ENCODE assay signal across 16 mouse cellular contexts in genomic region chr2:126622455-126622854, GRCm38 (mm10). TPM values are rescaled to one million over a fixed set of nuclear protein-coding genes. Genes with fewer than 3 reads are reported as not detected.
A peak's percentile ranks its signal among the peaks of the same experiment; 100 is the strongest.
DNase-seq lines count a peak whose midpoint lies in the region; ATAC-seq lines count a peak whose summit lies in the region.
"Had no signal": no experiment of that assay in that cellular context is flagged by ENCODE, and none has a peak within 500 bp of the region (broad histone marks: within the 10 kb centered on the region; RNA-seq: fewer than 3 reads in every experiment).

No protein-coding gene starts in this region.

- H3K4me3 ChIP-seq in kidney, embryonic 16.5 days (ENCODE audit: low read length) = no peak overlapping the region
- H3K4me3 ChIP-seq: embryonic facial prominence, embryonic 13.5 days; embryonic facial prominence, embryonic 15.5 days; erythroblast, embryonic 14.5 days; forebrain, embryonic 10.5 days; forebrain, embryonic 12.5 days had no signal

- H3K9me3 ChIP-seq in kidney, embryonic 16.5 days (ENCODE audit: low read length) = no peaks in the 10 kb centered on the region
- H3K9me3 ChIP-seq: embryonic facial prominence, embryonic 13.5 days; embryonic facial prominence, embryonic 15.5 days; forebrain, embryonic 12.5 days had no signal

- peaks cover 6% of the 10 kb centered on the region; the same call in 1 of the 2 replicates for H3K4me1 ChIP-seq in kidney, embryonic 16.5 days (ENCODE audit: insufficient read depth, low read length)
- H3K4me1 ChIP-seq: embryonic facial prominence, embryonic 15.5 days had no signal

- H3K36me3 ChIP-seq in kidney, embryonic 16.5 days (ENCODE audit: insufficient read depth, low read length) = 0 out of 2 replicates have a peak, but pooled peaks cover 4% of the 10 kb centered on the region
- H3K36me3 ChIP-seq: embryonic facial prominence, embryonic 15.5 days had no signal

- H3K4me2 ChIP-seq in kidney, embryonic 16.5 days (replicated peaks; ENCODE audit: low read depth, low read length) = no peak overlapping the region
- H3K4me2 ChIP-seq: embryonic facial prominence, embryonic 13.5 days; embryonic facial prominence, embryonic 15.5 days; forebrain, embryonic 12.5 days had no signal

- H3K27me3 ChIP-seq in kidney, embryonic 16.5 days (ENCODE audit: insufficient read depth, low read length) = no peaks in the 10 kb centered on the region
- H3K27me3 ChIP-seq: embryonic facial prominence, embryonic 13.5 days; embryonic facial prominence, embryonic 15.5 days; forebrain, embryonic 12.5 days had no signal

- peak; percentile 46 for DNase-seq in kidney, adult 11 months
- peak; percentile 21 to 50 for DNase-seq in kidney, adult 8-10 months
- DNase-seq in kidney, postnatal 4 days = no peak
- DNase-seq in kidney, postnatal 25 days = peak; percentile 35 to 54
- DNase-seq in kidney, postnatal 10 days = no peak
- DNase-seq: adrenal gland, adult 2 months; adrenal gland, postnatal 10 days; adrenal gland, postnatal 25 days; embryo, embryonic 11 days had no signal

- H3K27ac ChIP-seq in kidney, embryonic 16.5 days (ENCODE audit: low read length) = no peak overlapping the region
- H3K27ac ChIP-seq: embryonic facial prominence, embryonic 13.5 days; embryonic facial prominence, embryonic 15.5 days; forebrain, embryonic 10.5 days; forebrain, embryonic 12.5 days had no signal

- H3K9ac ChIP-seq in kidney, embryonic 16.5 days (replicated peaks; ENCODE audit: low read length) = no peak overlapping the region
- H3K9ac ChIP-seq: embryonic facial prominence, embryonic 13.5 days; embryonic facial prominence, embryonic 15.5 days; forebrain, embryonic 12.5 days had no signal

- no peak for ATAC-seq in kidney, embryonic 16.5 days (ENCODE audit: low FRiP score, low TSS enrichment)
- ATAC-seq: forebrain, embryonic 14.5 days had no signal

- WGBS in kidney, embryonic 16.5 days = 65% methylated on average over 2 of the region's 2 CpGs

RNA-seq across cellular contexts. Expression of gene Hdc, which starts 3.4 kb away (rescaled TPM):
- 126 and 129 TPM in 2 replicates for polyA plus RNA-seq in kidney, embryonic 16.5 days (2015; fragmentation: Nextera tagmentation; extraction: Ambion mirVana)

RNA-seq across cellular contexts. Expression of gene Gabpb1, which starts 53.7 kb away (rescaled TPM):
- polyA plus RNA-seq in kidney, embryonic 16.5 days (2015; fragmentation: Nextera tagmentation; extraction: Ambion mirVana) = 58.4 and 59.3 TPM in 2 replicates

Comparison
In these comparisons a context has a peak if more than half of its experiments do, and no peak if none do; other contexts are left out.
1. DNase-seq: peak in kidney, adult 11 months (single experiment), kidney, adult 8-10 months (2 of 2) and kidney, postnatal 25 days (2 of 2); none in kidney, postnatal 4 days (0 of 2) and kidney, postnatal 10 days (single experiment).